Mouse (Mus musculus) liver, embryonic 15.5 days (tissue): Measurements from ENCODE around the gene Thoc6. TPM values are rescaled to one million over a fixed set of nuclear protein-coding genes. Genes with fewer than 3 reads are reported as not detected.

Experiments
- ATAC-seq: fragments of 200-750 bp; cut with Nextera tagmentation; 2 replicates; pipeline ENCODE4 v1.8.0; 2017; ENCODE audit warnings: moderate number of reproducible peaks, mild to moderate bottlenecking, moderate library complexity; ENCODE audit not compliant: insufficient read depth
- H3K27ac ChIP-seq: fragments of 300-500 bp; sonication (generic); replicated peaks from 2 replicates; pipeline ENCODE4 v1.5.1; 2015; ENCODE audit warnings: mild to moderate bottlenecking, inconsistent platforms
- H3K27me3 ChIP-seq: fragments of 300-500 bp; sonication (generic); 2 replicates; pipeline ENCODE4 v1.6.1; 2015; ENCODE audit warnings: mild to moderate bottlenecking, inconsistent platforms
- H3K36me3 ChIP-seq: fragments of 300-500 bp; sonication (generic); replicated peaks from 2 replicates; pipeline ENCODE4 v1.6.1; 2015; ENCODE audit warnings: moderate library complexity, mild to moderate bottlenecking, inconsistent platforms
- H3K4me1 ChIP-seq: fragments of 300-500 bp; sonication (generic); replicated peaks from 2 replicates; pipeline ENCODE4 v1.6.1; 2015; ENCODE audit warnings: inconsistent platforms
- H3K4me2 ChIP-seq: fragments of 300-500 bp; sonication (generic); 2 replicates; pipeline ENCODE4 v1.6.1; 2015; ENCODE audit warnings: moderate library complexity, mild to moderate bottlenecking, inconsistent platforms
- H3K4me3 ChIP-seq: fragments of 300-500 bp; sonication (generic); replicated peaks from 2 replicates; pipeline ENCODE4 v1.5.1; 2015; ENCODE audit warnings: mild to moderate bottlenecking, inconsistent platforms
- H3K9ac ChIP-seq: fragments of 300-500 bp; sonication (generic); 2 replicates; pipeline ENCODE4 v1.6.1; 2015; ENCODE audit warnings: moderate library complexity, mild to moderate bottlenecking, inconsistent platforms
- H3K9me3 ChIP-seq: fragments of 300-500 bp; sonication (generic); replicated peaks from 2 replicates; pipeline ENCODE4 v1.6.1; 2016; ENCODE audit warnings: inconsistent platforms
- WGBS: fragments of 180-500 bp; shearing (Covaris S2); methylation state at CpG from one replicate; pipeline ENCODE4 v1.1.7; 2015; ENCODE audit warnings: mixed read lengths; ENCODE audit not compliant: insufficient replicate concordance; 5-methylcytosine and 5-hydroxymethylcytosine counted together
- polyA plus RNA-seq: library from polyadenylated mRNA; unstranded; fragments of >200 nt; fragmentation: Nextera tagmentation; extraction: Ambion mirVana; gene quantifications from 2 replicates; pipeline ENCODE4 v1.2.1, GENCODE M21; 2015

Gene Thoc6
- polyA plus RNA-seq, 1 experiment from 2014 or later: 19.7 TPM

DNA sequence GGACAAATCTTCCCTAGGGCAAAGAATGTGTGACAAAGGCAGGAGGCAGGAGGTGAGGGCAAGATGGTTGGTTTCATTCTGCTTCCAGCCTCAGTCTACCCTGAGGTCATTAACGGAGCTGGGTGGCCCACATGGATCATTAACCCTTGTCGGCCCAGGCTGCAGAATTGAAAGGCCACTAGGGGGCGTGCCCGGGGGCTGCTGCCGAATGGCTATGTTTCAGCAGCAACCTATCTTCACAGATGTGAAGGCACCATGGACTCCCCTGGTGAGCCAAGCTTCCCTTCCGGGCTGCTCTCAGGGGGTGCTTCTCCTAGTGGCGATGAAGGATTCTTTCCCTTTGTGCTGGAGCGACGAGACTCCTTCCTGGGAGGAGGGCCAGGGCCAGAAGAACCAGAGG lies 12.2 kb downstream of the Thoc6 start:
- H3K27ac ChIP-seq: no peak overlapping the region
- 6% methylated on average over 9 of the region's 9 CpGs for WGBS
- H3K27me3 ChIP-seq: peaks cover 60% of the 10 kb centered on the region
- no peaks in the 10 kb centered on the region for H3K36me3 ChIP-seq
- H3K9ac ChIP-seq: no peak overlapping the region
- H3K4me2 ChIP-seq: no peak overlapping the region
- H3K9me3 ChIP-seq: no peaks in the 10 kb centered on the region
- H3K4me1 ChIP-seq: peaks cover 8% of the 10 kb centered on the region; the same call in 1 of the 2 replicates
- ATAC-seq: no peak
- H3K4me3 ChIP-seq: no peak overlapping the region

DNA sequence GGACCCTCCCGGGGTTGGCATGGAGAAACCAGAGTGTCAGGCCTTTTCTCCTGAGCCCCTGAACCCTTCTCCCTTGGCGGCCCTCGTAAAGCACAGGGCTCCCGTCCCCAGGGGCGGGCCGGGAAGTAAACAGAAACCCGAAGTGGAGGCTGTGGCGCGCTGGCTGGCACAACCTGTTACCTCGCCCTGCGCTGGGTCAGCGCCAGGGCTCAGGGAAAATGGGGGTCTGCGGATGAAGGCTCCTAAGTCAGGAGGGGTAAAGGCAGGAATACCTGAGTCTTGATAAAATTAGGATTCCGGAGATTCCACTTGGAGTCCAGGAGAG lies 12.8 kb downstream of the Thoc6 start:
- H3K4me1 ChIP-seq: peaks cover 8% of the 10 kb centered on the region; the same call in 1 of the 2 replicates
- H3K9ac ChIP-seq: no peak overlapping the region
- no peak for ATAC-seq
- H3K4me2 ChIP-seq: peak overlapping the region; percentile 41
- H3K36me3 ChIP-seq: no peaks in the 10 kb centered on the region
- H3K27me3 ChIP-seq: peaks cover 62% of the 10 kb centered on the region
- 2% methylated on average over 14 of the region's 14 CpGs for WGBS
- H3K9me3 ChIP-seq: no peaks in the 10 kb centered on the region
- no peak overlapping the region for H3K27ac ChIP-seq
- H3K4me3 ChIP-seq: peak overlapping the region; percentile 29

DNA sequence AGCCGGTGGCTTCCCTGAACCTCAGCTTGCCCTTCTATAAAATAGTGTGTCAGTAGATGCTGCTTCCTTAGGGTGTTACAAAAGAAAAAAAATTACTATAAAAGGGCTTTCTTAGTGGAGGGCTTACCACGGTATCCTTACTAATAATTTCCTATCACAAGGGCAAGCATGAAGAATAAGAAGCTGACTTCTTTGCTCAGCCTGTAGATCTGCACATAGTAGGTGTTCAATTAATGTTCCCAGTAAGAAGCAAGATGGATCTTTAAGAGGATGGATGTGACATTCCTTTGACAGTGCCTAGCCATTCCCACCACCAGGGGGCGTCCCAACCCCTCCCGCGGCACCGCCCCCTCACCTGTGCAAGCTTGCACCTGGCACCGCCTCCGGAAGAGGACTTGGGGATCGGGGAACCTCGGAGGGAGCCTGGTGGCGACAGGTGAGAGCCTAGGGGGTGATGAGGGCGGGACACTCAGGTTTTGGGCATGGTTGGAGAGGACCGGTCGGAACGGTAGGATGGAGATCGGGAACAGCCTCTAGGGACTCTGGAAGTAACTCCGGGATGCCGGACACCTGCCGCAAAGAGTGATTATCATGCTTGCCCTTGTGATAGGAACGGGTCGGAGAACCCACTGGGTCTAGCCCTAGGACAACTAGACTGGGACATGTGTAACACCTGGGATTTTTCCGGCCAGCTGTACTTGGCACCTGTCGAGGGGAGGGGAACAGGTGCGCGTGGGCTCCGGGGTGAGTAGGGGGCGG lies 13.4 kb downstream of the Thoc6 start, which contains the start of gene Bicdl2:
Gene Bicdl2, plus strand, starts transcription at position 390 of the 759 bp plus-strand sequence.
- no peaks in the 10 kb centered on the region for H3K9me3 ChIP-seq
- WGBS: 9% methylated on average over 27 of the region's 27 CpGs
- no peak within 1 kb of the TSS for H3K9ac ChIP-seq
- no peak for ATAC-seq
- H3K36me3 ChIP-seq: no peaks in the 10 kb centered on the region
- no peak within 1 kb of the TSS for H3K27ac ChIP-seq
- peaks cover 8% of the 10 kb centered on the region; the same call in 1 of the 2 replicates for H3K4me1 ChIP-seq
- peaks cover 62% of the 10 kb centered on the region for H3K27me3 ChIP-seq
- peak within 1 kb of the TSS; percentile 29 for H3K4me3 ChIP-seq
- H3K4me2 ChIP-seq: peak within 1 kb of the TSS; percentile 41

DNA sequence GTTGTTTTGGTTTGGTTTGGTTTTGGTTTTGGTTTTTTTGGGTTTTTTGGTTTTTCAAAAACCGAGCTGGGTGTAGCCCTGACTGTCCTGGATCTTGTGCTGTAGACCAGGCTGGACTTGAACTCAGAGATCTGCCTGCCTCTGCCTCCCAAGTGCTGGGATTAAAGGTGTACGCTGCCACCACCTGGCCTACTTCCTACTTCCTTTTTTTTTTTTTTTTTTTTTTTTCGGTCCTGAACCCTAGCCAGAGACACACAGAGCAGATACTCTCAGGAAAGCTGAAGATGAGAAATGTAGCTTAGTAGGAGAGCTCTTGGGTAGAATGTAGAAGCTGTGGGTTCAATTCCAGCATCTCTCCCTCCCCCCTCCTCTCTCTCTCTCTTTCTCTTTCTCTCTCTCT lies 15.2 kb downstream of the Thoc6 start:
- H3K4me1 ChIP-seq: peaks cover 8% of the 10 kb centered on the region; the same call in 1 of the 2 replicates

DNA sequence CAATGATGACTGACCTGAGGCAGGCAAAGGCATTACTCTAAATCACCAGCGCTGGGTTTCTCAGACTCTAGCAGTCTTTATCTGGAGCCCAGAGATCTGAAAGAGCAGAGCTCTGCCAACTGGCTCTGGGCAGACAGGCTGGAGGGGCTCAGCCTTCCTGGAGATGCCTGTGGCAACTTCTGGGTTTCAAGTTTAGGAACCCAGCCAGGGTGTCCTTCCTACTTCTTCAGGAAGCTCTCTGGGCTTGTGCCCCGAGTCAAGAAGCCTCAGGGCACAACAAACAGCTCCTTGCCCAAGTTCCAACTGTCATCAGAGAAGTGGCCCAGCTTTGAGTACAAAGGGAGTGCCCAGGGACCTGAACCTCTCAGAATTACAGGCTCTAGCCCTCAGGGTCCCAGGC lies 19.3 kb downstream of the Thoc6 start:
- no peaks in the 10 kb centered on the region for H3K4me1 ChIP-seq
- H3K4me2 ChIP-seq: no peak overlapping the region
- no peaks in the 10 kb centered on the region for H3K36me3 ChIP-seq
- no peak overlapping the region for H3K9ac ChIP-seq
- H3K27ac ChIP-seq: no peak overlapping the region
- no peak for ATAC-seq
- H3K4me3 ChIP-seq: no peak overlapping the region
- 29% methylated on average over 2 of the region's 2 CpGs for WGBS
- H3K9me3 ChIP-seq: no peaks in the 10 kb centered on the region
- H3K27me3 ChIP-seq: peaks cover 18% of the 10 kb centered on the region

More for the DNA sequence above, 15.2 kb downstream of the Thoc6 start:
- WGBS: 44% methylated on average over 3 of the region's 3 CpGs
- H3K4me3 ChIP-seq: no peak overlapping the region
- no peaks in the 10 kb centered on the region for H3K36me3 ChIP-seq
- H3K4me2 ChIP-seq: no peak overlapping the region
- H3K9ac ChIP-seq: no peak overlapping the region
- no peak for ATAC-seq
- H3K27me3 ChIP-seq: peaks cover 58% of the 10 kb centered on the region
- no peak overlapping the region for H3K27ac ChIP-seq
- H3K9me3 ChIP-seq: no peaks in the 10 kb centered on the region

DNA sequence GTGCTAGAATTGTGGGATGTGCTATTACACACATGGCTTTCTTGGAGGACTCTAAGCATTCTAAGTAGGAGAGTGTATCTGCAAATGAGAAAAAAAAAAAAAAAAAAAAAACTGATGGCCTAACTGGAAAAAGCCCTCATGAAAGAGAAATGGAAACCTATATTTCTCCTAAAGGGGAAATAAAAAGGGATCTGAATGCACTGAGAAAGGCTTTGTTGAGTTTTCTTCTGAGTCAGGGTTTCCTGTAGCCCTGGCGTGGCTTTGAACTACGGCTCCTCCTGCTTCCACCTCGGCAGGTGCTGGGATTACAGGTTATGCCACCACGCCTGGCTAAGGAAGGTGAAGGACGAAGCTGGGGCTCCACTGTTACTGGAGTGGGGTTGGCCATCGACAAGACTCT lies 19.7 kb downstream of the Thoc6 start:
- WGBS: 34% methylated on average over 6 of the region's 6 CpGs
- Histone ChIP-seq H3K4me1 (no peaks in the 10 kb centered on the region), H3K4me3 (no peak overlapping the region), H3K27me3 (peaks cover 14% of the 10 kb centered on the region), H3K27ac (no peak overlapping the region), H3K9ac (no peak overlapping the region), H3K36me3 (no peaks in the 10 kb centered on the region), H3K9me3 (no peaks in the 10 kb centered on the region), H3K4me2 (no peak overlapping the region)
- no peak for ATAC-seq

DNA sequence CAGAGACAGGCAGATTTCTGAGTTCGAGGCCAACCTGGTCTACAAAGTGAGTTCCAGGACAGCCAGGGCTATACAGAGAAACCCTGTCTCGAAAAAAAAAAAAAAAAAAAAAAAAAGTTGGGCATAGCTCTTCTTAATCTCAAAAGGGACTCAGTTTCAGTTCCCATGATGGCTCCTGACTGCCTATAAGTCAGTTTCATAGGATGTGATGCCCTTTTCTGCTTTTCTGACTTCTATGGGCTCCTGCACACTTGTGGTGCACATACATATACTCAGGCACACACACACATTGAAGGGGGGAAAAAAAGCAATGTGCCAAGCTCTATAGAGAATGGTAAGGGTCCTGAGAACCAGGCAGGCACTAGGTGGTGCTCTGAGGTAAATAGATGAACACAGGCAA lies 20.4 kb downstream of the Thoc6 start:
- Histone ChIP-seq H3K9ac (no peak overlapping the region), H3K4me3 (no peak overlapping the region), H3K27me3 (peaks cover 11% of the 10 kb centered on the region), H3K4me1 (no peaks in the 10 kb centered on the region), H3K27ac (no peak overlapping the region), H3K9me3 (no peaks in the 10 kb centered on the region), H3K4me2 (no peak overlapping the region), H3K36me3 (no peaks in the 10 kb centered on the region)
- ATAC-seq: no peak
- WGBS: 50% methylated on average over 2 of the region's 2 CpGs

DNA sequence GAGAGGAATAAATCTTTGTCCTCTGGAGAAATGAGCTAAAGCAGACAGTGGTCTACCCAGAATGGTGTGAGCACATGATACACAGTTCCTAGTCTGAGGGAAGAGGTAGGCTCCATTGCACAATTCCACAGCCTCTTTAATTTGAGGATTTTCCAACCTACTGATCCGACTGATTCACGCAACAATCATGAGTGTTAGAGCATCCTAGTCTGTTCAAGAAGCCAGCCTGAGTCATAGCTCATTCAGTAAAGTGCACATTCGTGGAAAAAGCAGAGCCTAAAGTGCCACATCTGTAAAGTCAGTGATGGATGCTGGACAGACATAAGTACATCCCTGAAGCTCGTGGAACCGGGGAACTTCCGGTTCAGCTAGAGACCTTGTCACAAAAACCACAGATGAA lies 22.3 kb downstream of the Thoc6 start:
- H3K4me3 ChIP-seq: no peak overlapping the region
- H3K4me1 ChIP-seq: no peaks in the 10 kb centered on the region
- H3K4me2 ChIP-seq: no peak overlapping the region
- 52% methylated on average over 6 of the region's 6 CpGs for WGBS
- H3K36me3 ChIP-seq: no peaks in the 10 kb centered on the region
- H3K9ac ChIP-seq: no peak overlapping the region
- ATAC-seq: no peak
- peaks cover 11% of the 10 kb centered on the region for H3K27me3 ChIP-seq
- no peak overlapping the region for H3K27ac ChIP-seq
- H3K9me3 ChIP-seq: no peaks in the 10 kb centered on the region

DNA sequence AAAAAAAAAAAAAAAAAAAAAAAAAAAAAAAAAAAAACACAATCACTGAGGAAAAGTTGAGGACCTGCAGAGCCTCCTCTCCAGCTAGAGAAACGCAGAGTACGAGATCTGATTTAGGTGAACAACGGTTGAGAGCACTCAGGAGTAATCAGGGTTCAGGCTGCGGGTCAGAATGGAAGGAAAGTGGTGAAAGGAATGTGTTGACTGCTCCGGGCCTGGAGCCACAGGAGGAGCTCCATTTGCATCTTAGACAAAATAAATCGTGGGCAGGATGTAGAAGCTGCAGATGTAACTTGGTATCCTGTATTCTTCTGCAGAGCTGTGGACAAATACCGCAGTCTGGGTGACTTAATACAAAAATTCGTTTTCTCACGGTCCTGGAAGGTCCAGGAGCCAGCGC lies 27.8 kb downstream of the Thoc6 start:
- Histone ChIP-seq H3K4me2 (no peak overlapping the region), H3K27me3 (peaks cover 46% of the 10 kb centered on the region), H3K9ac (no peak overlapping the region), H3K27ac (no peak overlapping the region), H3K4me3 (no peak overlapping the region), H3K9me3 (no peaks in the 10 kb centered on the region), H3K4me1 (peaks cover 6% of the 10 kb centered on the region; the same call in 1 of the 2 replicates), H3K36me3 (no peaks in the 10 kb centered on the region)
- 45% methylated on average over 10 of the region's 10 CpGs for WGBS
- no peak for ATAC-seq

DNA sequence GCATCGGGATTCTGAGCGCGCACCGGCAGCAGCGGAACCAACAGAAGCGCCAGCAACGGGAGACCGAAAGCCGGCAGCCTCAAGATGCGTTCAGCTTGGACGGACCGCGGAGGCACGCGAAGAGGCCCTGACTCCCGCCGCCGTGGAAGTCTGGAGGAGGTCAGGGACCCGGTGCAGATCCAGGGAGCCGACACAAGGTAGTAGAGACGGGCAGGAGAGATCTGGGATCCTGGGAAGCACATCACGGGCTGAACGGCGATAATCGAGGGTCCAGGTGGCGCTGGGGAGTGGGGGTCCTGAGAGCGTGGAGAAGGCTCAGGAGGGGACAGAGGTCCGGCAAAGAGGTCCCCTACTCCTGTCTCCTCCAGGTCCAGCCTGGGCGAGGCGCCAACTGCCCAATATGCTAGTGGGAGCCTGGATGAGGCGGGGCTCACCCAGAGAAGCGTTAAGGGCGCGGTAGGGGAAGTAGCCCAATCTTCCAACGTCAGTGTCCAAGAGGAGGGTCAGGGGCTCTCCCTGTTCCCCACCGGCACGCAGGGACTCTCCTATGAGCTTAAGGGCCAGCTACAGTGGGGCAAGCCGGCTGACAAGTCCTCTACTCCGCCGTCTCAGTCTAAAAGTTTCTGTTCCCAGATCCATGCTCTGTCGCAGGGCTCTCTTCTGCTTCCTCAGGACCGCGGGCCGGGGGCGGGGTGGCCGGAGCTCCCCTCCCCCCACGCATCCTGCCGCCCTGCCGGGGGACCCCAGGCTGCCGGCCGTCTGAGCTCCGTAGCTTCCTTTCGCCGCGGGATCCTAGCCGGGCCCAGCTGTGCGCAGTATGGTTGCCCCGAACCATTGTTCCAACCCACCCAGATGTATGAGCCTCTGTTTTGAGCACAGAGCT lies 28.8 kb downstream of the Thoc6 start, which contains the start of gene Mmp25:
Gene Mmp25, minus strand, starts transcription at position 665 of the 883 bp plus-strand sequence.
- no peak within 1 kb of the TSS for H3K27ac ChIP-seq
- H3K9ac ChIP-seq: no peak within 1 kb of the TSS
- H3K27me3 ChIP-seq: peaks cover 46% of the 10 kb centered on the region
- H3K36me3 ChIP-seq: no peaks in the 10 kb centered on the region
- peak within 1 kb of the TSS; percentile 55 for H3K4me2 ChIP-seq
- WGBS: 2% methylated on average over 58 of the region's 58 CpGs
- H3K4me3 ChIP-seq: peak within 1 kb of the TSS; percentile 41
- no peak for ATAC-seq
- H3K9me3 ChIP-seq: no peaks in the 10 kb centered on the region
- peaks cover 6% of the 10 kb centered on the region; the same call in 1 of the 2 replicates for H3K4me1 ChIP-seq

DNA sequence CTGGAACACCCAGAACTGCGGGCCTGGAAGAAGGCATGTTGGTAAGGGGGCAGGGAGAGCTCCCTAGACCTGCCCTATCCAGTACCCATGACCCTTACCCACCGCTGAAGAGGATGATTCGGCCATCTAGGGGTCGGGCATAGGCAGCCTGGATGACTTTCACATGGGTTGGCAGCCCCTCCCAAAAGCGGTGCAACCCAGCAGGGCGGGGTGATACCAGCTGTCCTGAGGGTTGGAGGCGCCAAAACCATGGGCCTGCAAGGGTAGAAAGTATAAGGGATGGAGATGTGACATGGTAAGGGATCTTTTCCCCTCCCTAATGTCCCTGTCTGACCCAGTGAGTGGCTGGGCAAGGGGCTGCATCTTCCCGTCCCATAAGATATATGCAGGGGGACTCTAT lies 42.4 kb downstream of the Thoc6 start:
- 0 out of 2 replicates have a peak, but pooled peaks cover 5% of the 10 kb centered on the region for H3K4me1 ChIP-seq
- ATAC-seq: no peak
- H3K36me3 ChIP-seq: no peaks in the 10 kb centered on the region
- no peak overlapping the region for H3K9ac ChIP-seq
- WGBS: 63% methylated on average over 8 of the region's 8 CpGs
- H3K27me3 ChIP-seq: 0 out of 2 replicates have a peak, but pooled peaks cover 5% of the 10 kb centered on the region
- no peak overlapping the region for H3K4me2 ChIP-seq
- no peak overlapping the region for H3K4me3 ChIP-seq
- no peak overlapping the region for H3K27ac ChIP-seq
- H3K9me3 ChIP-seq: no peaks in the 10 kb centered on the region
